Mouse (Mus musculus): ENCODE data around the gene Hoxd13. TPM values are rescaled to one million over a fixed set of nuclear protein-coding genes. Genes with fewer than 3 reads are reported as not detected.

The Hoxd13 gene
- not detected for total RNA-seq (2021)
- long read RNA-seq, experiment 1 = 0 reads
- long read RNA-seq, experiment 2 = 0 reads

- DNase-seq = no peak
These were observed at the start of gene Hoxd13 for GRCm38 (mm10) chr2:74667842-74668357. Hoxd13 (plus strand) TSS chr2:74668310.

GRCm38 (mm10) chr2:74619676-74620246 lies 48.3 kb upstream of the Hoxd13 start:
- no peak for DNase-seq

- DNase-seq = no peak
These were observed 47.7 kb upstream of the Hoxd13 start for GRCm38 (mm10) chr2:74620368-74620767.

- DNase-seq = no peak
These were observed 32.7 kb upstream of the Hoxd13 start for GRCm38 (mm10) chr2:74635412-74635811.

- DNase-seq = no peak
These were observed 25.7 kb upstream of the Hoxd13 start for GRCm38 (mm10) chr2:74642431-74642830.

- no peak for DNase-seq
These were observed 22.5 kb upstream of the Hoxd13 start for GRCm38 (mm10) chr2:74645631-74646030.

GRCm38 (mm10) chr2:74647082-74647864 lies 20.8 kb upstream of the Hoxd13 start:
- no peak for DNase-seq

GRCm38 (mm10) chr2:74652996-74653340 lies 15.1 kb upstream of the Hoxd13 start:
- DNase-seq = no peak

- no peak for DNase-seq
These were observed 14.2 kb upstream of the Hoxd13 start for GRCm38 (mm10) chr2:74653781-74654535.

- no peak for DNase-seq
These were observed 13.2 kb upstream of the Hoxd13 start for GRCm38 (mm10) chr2:74654743-74655419.

GRCm38 (mm10) chr2:74655420-74655781 lies 12.7 kb upstream of the Hoxd13 start:
- peak; percentile 72 for DNase-seq

- DNase-seq = no peak
These were observed 12.1 kb upstream of the Hoxd13 start for GRCm38 (mm10) chr2:74655821-74656631.

- no peak for DNase-seq
These were observed 11.5 kb upstream of the Hoxd13 start for GRCm38 (mm10) chr2:74656632-74657021.

- DNase-seq = no peak
These were observed 10.7 kb upstream of the Hoxd13 start for GRCm38 (mm10) chr2:74657251-74658023.

- no peak for DNase-seq
These were observed 10.0 kb upstream of the Hoxd13 start for GRCm38 (mm10) chr2:74658024-74658666.

- no peak for DNase-seq
These were observed 9.3 kb upstream of the Hoxd13 start for GRCm38 (mm10) chr2:74658667-74659371.

GRCm38 (mm10) chr2:74659507-74660005 lies 8.6 kb upstream of the Hoxd13 start, which contains the start of gene Evx2:
Evx2 (minus strand) TSS chr2:74659557.
- DNase-seq = no peak

GRCm38 (mm10) chr2:74660421-74661375 lies 7.4 kb upstream of the Hoxd13 start:
- DNase-seq = no peak

Data from gastrocnemius, postnatal 10 days (tissue).